Mouse (Mus musculus) fat pad, adult 2 months (tissue): Measurements from ENCODE around the gene Acbd6.
A peak's percentile ranks its signal among the peaks of the same experiment; 100 is the strongest.

Experiments used
- DNase-seq: peaks from one replicate; pipeline ENCODE4 v3.0.0-alpha.2; 2011; ENCODE audit warnings: low read depth, low spot score; ENCODE audit errors: extremely low read depth

Gene Acbd6

GRCm38 (mm10) chr1:155718851-155719250 is 160.9 kb downstream of the Acbd6 start:
- DNase-seq: no peak

GRCm38 (mm10) chr1:155720006-155720405 is 162.1 kb downstream of the Acbd6 start:
- DNase-seq: peak; percentile 19

GRCm38 (mm10) chr1:155721443-155721842 is 163.5 kb downstream of the Acbd6 start:
- no peak for DNase-seq

GRCm38 (mm10) chr1:155722185-155722584 is 164.3 kb downstream of the Acbd6 start:
- DNase-seq: no peak

GRCm38 (mm10) chr1:155724301-155724700 is 166.4 kb downstream of the Acbd6 start:
- DNase-seq: no peak

GRCm38 (mm10) chr1:155725876-155726275 is 168.0 kb downstream of the Acbd6 start:
- no peak for DNase-seq

- no peak for DNase-seq
These were observed 169.9 kb downstream of the Acbd6 start for GRCm38 (mm10) chr1:155727830-155728229.

GRCm38 (mm10) chr1:155729113-155729795 is 171.3 kb downstream of the Acbd6 start:
- DNase-seq: no peak

- no peak for DNase-seq
These were observed 173.2 kb downstream of the Acbd6 start for GRCm38 (mm10) chr1:155731156-155731555.

GRCm38 (mm10) chr1:155736096-155736825 is 178.3 kb downstream of the Acbd6 start:
- no peak for DNase-seq

- no peak for DNase-seq
These were observed 179.3 kb downstream of the Acbd6 start for GRCm38 (mm10) chr1:155737017-155737808.

GRCm38 (mm10) chr1:155737809-155738383 is 180.0 kb downstream of the Acbd6 start:
- no peak for DNase-seq
